Mouse (Mus musculus) CD4-positive, CD25-positive, alpha-beta regulatory T cell, adult 4 months (primary cell): ENCODE results near the gene Tap1. TPM values are rescaled to one million over a fixed set of nuclear protein-coding genes. Genes with fewer than 3 reads are reported as not detected.

Experiments
- ATAC-seq: one replicate; pipeline ENCODE4 v1.8.0; 2017
- polyA plus RNA-seq, 2 experiments: library from polyadenylated mRNA; unstranded; fragments of 100-300 nt; shearing (Covaris generic); gene quantifications; one replicate each; pipeline ENCODE4 v1.2.1; 2017

The Tap1 gene
- polyA plus RNA-seq, 2 experiments from 2014 or later = 163 to 238 TPM

GRCm38 (mm10) chr17:34179913-34180859, 7.2 kb upstream of the Tap1 start:
- peak; percentile 26 for ATAC-seq

- ATAC-seq = no peak
Measured at GRCm38 (mm10) chr17:34183564-34184219, 3.7 kb upstream of the Tap1 start.

GRCm38 (mm10) chr17:34185526-34185925, 1.8 kb upstream of the Tap1 start:
- no peak for ATAC-seq

GRCm38 (mm10) chr17:34186885-34187260, 480 bp upstream of the Tap1 start:
- ATAC-seq = peak; percentile 48

GRCm38 (mm10) chr17:34188010-34188409, 657 bp downstream of the Tap1 start:
- no peak for ATAC-seq

- no peak for ATAC-seq
Measured at GRCm38 (mm10) chr17:34188986-34189385, 1.6 kb downstream of the Tap1 start.

GRCm38 (mm10) chr17:34192852-34193251, 5.5 kb downstream of the Tap1 start:
- ATAC-seq = no peak

- no peak for ATAC-seq
Measured at GRCm38 (mm10) chr17:34193468-34193867, 6.1 kb downstream of the Tap1 start.

- ATAC-seq = no peak
Measured at GRCm38 (mm10) chr17:34194723-34195122, 7.4 kb downstream of the Tap1 start.

- ATAC-seq = peak; percentile 78
Measured at GRCm38 (mm10) chr17:34196491-34196890, 9.1 kb downstream of the Tap1 start.

GRCm38 (mm10) chr17:34196941-34197894, 9.9 kb downstream of the Tap1 start, which contains the start of gene Psmb8:
Psmb8 (plus strand) TSS chr17:34197721.
- ATAC-seq = peak; percentile 35

GRCm38 (mm10) chr17:34197904-34198520, 10.7 kb downstream of the Tap1 start:
- ATAC-seq = peak; percentile 72

- peak; percentile 8 for ATAC-seq
Measured at GRCm38 (mm10) chr17:34198521-34198912, 11.2 kb downstream of the Tap1 start.

GRCm38 (mm10) chr17:34199050-34199619, 11.8 kb downstream of the Tap1 start:
- no peak for ATAC-seq

GRCm38 (mm10) chr17:34200047-34200446, 12.7 kb downstream of the Tap1 start:
- ATAC-seq = no peak

GRCm38 (mm10) chr17:34200772-34201505, 13.6 kb downstream of the Tap1 start:
- ATAC-seq = no peak

GRCm38 (mm10) chr17:34201506-34202055, 14.2 kb downstream of the Tap1 start:
- no peak for ATAC-seq

GRCm38 (mm10) chr17:34202760-34203442, 15.5 kb downstream of the Tap1 start:
- ATAC-seq = no peak

- ATAC-seq = peak; percentile 47
Measured at GRCm38 (mm10) chr17:34203444-34203843, 16.1 kb downstream of the Tap1 start, which contains the start of gene Tap2. Tap2 (plus strand) TSS chr17:34203527.
